Mouse (Mus musculus): ENCODE results near the gene Htr2b.

Gene Htr2b

DNA sequence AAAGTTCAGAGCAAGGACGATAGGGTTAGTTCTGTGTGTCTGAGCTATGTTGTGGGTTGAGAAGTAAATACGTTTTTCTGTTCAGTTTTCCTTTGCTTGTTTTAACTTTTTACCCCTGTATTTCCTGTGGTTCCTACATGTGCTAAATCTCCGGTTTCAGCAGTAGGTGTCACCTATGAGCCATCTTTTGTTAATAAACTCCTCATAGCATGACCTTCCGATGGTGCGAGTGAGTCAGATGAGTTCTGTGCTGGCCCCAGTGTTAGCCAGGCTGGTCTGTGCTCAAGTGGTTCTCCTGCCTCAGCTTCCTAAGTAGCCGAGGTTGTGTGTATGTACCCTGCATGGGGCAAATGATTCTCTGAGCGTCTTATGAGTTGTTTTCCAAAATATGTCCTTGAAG, 17.4 kb downstream of the Htr2b start:
- no peak for DNase-seq (ENCODE audit: low read depth, low spot score)

DNA sequence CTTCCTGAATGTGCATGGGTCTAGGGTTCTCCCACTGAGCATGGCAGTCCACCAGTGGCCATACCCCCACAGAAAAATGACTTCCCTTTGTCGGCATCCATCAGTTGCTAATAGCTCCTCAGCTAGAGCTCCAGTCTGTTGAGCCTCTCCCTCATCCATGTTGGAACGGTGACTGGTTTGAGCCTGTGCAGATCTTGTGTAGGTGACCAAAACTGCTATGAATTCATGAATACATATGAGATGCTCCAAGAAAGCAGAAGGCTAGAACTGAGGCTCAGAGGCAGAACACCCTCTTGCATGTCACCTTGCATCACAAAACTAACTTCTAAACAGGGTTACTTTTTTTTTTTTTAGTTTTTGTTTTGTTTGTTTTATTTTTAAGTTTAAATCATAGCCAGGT, 35.2 kb downstream of the Htr2b start:
- no peak for DNase-seq (ENCODE audit: low read depth, low spot score)

DNA sequence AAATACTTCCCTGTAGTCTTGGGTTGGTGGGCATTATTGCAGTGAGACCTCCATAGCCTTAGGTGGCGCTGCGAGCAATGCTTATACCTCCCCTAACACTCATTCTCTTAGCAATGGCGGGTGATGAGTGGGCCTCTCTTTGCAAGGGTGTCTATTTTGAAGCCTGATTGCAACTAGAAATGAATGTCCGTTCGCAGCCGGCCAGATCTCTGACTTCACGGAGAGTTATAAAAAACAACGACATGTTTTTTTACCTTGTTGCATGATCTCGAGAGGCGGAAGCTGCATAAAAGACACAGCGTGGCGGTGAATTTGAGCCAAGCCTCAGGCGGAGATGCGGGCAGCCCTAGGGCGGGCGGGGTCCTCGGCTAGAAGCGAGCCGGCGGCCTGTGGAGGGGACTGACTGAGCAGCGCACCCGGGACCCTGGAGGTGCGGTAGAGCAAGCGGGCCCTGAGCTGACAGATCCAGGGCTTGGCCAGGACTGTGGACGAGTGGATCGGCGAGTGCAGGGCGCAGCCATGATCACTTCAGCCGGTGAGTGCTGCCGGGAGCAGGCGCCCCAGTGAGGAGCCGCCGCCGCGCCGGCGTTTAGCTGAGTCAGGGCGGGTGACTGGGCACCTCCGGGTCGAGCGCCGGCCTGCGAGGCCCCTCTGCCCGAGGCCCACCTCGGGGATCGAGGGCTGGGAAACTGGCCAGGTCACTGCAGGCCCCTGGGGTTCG, 47.3 kb downstream of the Htr2b start, which contains the start of gene Psmd1:
TSS of gene Psmd1 (plus strand) at position 117 of the 721 bp plus-strand sequence.
- DNase-seq (ENCODE audit: low read depth, low spot score), result peak; percentile 98

DNA sequence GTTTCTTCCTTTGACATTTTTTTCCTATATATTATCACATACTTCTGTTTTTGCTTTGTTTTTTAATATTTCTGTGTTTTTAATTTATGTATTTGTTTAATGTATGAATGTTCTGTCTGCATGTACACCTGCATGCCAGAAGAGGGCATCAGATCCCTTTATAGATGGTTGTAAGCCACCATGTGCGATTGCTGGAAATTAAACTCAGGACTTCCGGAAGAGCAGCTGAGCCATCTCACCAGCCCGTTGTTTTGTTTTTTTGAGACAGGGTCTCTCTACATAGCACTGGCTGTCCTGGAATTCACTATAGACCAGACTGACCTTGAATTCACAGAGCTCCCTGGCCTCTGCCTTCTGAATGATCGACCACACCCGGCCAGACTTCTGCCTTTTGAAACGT, 49.2 kb downstream of the Htr2b start:
- peak; percentile 90 for DNase-seq (ENCODE audit: low read depth, low spot score)

DNA sequence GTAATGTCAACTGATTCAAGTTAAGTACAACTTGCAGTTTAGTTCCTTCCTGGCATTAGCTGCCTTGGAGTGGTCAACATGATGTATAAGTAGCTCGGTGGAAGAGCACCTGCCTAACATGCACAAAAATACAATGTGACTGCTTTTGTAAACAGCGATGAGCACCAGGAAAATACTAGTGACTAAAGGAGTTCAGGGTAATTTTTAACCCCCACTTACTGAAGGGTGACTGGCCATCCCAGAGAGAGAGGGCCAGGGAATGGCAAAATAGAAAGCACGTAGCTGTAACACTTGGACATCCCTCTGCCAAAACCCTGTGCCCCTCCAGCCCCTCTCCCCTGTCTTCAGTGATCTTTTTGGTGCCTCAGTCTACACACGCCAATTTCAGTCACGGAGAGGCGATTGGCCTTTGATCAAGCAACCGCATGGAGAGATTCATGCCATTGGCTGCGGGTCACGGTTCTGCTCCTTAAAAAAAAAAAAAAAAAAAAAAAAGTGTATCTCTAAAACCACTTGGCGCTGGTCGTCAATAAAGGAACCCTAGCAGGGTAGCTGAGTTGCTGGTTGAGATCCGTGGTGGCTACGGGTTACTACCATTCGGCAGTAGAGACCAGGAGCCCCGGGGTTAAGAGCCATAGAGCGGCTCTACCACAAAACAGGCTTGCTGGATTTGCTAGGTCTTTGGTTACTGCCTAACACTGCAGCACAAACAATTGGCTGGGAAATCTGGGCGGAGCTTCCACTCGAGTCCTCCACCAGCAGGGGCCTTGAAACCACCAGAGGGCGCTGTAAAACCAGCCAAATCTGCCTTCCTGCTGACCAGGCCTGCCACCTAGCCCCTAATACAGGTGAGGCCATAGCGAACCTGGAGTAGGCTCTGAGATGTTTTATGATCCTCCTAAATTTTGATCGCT, 52.7 kb downstream of the Htr2b start:
- peak; percentile 98 for DNase-seq (ENCODE audit: low read depth, low spot score)

DNA sequence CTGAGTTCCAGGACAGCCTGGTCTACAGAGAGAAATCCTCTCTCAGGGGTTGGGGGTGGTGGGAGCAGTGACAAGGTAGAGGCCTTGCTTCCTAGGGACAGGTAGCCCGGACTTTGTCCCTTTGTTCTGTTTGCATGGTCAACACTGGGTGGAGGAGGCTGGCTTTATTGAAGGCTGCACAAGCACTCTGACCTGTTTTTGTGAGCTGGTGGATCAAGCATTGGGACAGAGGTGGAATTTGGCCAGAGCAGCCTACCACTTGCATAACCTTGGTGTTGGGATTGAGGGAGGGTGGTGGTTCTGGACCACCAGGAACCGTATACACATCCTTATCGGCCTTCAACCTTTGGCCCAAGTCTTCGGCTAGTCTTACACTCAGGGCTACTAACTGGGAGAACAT, 55.5 kb downstream of the Htr2b start:
- no peak for DNase-seq (ENCODE audit: low read depth, low spot score)

DNA sequence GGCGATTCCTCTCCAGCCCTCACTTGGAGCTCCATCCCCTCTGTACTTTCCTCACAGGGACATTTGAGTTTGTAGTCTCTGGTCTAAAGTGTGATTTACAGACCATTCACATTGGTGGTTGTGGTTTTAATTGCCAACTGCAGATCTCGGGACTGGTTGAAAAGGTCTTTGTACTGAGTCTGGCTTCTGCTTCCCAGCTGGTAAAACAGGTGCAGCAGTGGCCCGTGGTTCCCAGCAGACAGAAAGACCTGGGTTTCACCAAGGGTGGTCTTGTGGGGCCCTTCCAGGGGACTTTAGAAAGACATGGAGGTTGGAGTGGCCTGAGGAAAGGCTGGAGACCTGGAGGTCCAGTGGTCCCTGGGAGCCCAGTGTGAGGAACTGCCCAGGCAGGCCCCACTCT, 56.8 kb downstream of the Htr2b start:
- DNase-seq (ENCODE audit: low read depth, low spot score), result no peak

DNA sequence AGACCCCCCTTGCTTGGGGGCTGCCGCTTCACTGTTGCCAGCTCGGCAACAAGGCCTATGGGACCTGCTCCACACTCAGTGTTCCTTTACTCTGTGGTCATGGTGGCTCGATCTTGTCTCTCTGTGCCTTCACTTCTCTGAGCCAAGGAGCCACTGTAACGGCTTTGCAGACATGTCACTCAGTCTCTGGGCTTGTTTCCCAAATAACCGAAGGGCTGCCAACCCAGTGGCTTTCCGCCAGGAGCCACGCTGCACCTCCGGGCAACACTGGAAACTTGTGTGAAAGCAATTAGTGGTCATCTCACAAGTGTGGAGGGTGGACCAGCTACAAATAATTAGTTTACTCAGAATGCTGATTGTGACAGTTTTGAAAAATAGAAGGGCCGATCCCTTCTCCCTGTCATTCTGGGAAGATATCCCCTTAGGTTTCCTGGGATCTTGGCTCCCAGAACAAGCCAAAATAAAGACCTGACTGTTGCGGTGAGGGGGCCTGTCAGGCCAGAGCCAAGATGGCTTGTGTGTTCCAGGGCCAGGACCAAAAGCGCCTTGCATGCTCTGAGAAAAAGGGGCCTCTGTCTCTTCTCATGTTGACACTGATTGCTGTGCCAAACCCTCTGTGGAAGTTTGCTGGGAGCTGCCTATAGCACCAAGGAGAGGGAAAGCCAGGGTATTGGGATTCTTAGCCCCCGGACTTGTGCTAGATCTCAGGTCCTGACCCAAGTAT, 58.4 kb downstream of the Htr2b start:
- no peak for DNase-seq (ENCODE audit: low read depth, low spot score)

All from ES-CJ7 (cell line).